Mouse (Mus musculus): Measurements from ENCODE around the gene Rufy3.

The Rufy3 gene

GRCm38 (mm10) chr5:88684226-88684625, 119.4 kb downstream of the Rufy3 start:
- no peak for DNase-seq (ENCODE audit: low spot score in 2 of 2)

DNA sequence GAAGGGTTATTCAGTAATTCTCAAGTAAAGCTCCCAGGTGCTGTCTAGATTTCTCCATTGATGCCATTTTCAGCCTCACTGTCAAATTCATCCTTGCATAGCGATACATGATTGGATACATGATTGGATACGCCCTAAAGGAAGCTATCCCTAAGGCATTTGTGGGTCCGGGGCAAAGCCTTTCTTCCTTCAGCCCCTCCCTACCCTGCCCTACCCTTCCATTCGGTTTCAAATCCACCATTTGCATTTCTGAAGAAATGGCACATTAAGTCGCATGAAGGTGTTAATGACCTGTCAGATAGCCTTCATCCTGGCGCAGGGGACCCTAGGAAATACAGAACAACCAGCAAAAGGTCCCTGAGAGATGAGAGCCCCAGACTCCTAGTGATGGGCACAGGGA, 120.5 kb downstream of the Rufy3 start:
- no peak for DNase-seq (ENCODE audit: low spot score in 2 of 2)

GRCm38 (mm10) chr5:88685745-88686299, 121.0 kb downstream of the Rufy3 start:
- DNase-seq (ENCODE audit: low spot score in 2 of 2): no peak

DNA sequence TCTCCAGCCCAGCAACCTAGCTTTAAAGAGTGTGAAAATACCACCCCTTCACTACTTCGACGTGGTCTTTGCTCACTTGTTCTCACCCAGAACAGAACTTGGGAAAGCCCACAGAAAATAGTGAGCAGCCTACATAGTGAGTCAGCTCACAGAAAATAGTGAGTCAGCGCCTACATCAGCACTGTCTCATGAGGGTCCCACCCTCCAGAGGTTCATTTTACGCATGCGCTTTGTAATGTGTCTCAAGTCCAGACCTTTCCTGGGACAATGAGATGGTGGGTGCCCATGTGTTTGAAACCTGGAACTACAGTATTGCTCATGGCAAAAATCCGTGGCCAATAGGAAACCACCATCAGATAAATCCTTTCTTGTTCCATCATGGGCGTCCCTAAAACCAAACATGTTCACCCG, 123.2 kb downstream of the Rufy3 start:
- DNase-seq (ENCODE audit: low spot score in 2 of 2): no peak

DNA sequence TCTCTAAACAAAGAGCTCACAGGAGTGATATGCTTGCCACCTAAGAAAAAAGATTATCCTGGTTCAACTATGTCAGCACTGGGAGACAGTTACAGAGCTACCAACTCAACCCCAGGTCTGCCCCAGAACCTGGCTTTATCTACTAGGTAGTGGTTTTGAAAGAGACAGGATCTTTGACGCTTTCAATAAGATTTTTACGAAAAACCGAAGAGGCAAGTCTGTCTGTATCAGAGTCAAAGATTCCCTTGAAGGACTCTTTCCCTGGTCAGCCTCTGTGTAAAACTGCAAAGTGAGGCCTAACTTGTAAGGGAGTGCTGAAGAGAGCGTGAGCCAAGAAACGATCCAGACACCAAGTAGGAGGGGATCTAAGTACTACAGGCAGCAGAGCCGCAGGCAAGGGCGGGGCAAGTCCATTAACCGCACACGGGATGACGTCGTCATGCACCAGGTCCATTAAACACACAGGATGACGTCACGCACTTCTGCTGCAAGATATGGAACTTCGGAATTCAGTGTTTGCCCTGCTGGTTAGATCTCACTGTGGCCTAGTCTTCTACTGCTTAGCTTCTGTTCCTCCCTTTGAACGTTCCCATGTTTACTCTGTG, 123.8 kb downstream of the Rufy3 start:
- DNase-seq (ENCODE audit: low spot score in 2 of 2): no peak

- no peak for DNase-seq (ENCODE audit: low spot score in 2 of 2)
Observed at GRCm38 (mm10) chr5:88689279-88689938, 124.6 kb downstream of the Rufy3 start.

GRCm38 (mm10) chr5:88690681-88691505, 126.1 kb downstream of the Rufy3 start:
- no peak for DNase-seq (ENCODE audit: low spot score in 2 of 2)

DNA sequence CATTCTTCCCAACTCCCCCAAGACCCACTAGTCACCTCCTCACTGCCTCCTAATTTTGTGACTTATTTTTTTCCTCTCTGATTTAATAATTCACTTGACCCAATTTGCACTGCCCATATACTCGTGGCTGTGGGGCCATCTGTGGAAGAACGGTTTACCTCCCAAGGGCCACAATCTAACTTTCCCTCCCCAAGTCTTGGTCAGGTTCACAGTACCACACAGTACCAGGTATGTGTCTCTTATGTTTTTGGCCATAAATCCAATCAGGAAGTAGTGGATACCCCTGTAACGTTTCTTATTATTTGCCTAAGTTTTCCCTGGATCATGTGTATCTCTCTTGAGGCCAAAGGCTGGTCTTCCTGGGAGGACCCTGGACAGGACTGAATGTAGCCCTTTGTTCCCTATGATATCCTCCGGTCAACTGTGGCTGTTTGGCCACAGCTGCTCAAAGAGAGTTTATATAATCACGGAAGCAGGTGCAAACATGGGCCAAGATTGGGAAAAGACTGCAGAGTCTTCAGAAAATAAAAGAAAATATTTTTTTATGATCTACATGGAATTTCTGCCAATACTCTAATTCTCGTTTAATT, 126.8 kb downstream of the Rufy3 start:
- no peak for DNase-seq (ENCODE audit: low spot score in 2 of 2)

DNA sequence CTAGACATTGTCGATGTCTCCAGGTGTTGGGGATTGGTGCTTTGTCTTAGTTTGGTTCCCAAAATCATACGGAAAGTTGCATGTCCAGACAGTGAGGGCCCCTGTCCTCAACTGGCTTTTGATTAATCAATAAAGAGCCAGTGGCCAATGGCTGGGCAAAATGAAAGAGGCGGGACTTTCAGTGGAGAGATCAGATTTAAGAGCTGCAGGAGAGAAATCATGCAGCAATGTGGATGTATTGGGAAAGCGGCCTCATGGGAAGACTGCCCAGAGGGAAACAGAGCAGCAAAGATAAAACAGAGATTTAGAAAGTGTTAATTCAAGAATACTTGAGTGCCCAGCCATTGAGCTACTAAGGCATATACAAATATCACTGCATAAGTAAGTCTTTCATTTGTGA, 127.7 kb downstream of the Rufy3 start:
- no peak for DNase-seq (ENCODE audit: low spot score in 2 of 2)

- DNase-seq (ENCODE audit: low spot score in 2 of 2): no peak
Observed at GRCm38 (mm10) chr5:88693057-88693456, 128.2 kb downstream of the Rufy3 start.

GRCm38 (mm10) chr5:88697291-88697690, 132.5 kb downstream of the Rufy3 start:
- DNase-seq (ENCODE audit: low spot score in 2 of 2): no peak

DNA sequence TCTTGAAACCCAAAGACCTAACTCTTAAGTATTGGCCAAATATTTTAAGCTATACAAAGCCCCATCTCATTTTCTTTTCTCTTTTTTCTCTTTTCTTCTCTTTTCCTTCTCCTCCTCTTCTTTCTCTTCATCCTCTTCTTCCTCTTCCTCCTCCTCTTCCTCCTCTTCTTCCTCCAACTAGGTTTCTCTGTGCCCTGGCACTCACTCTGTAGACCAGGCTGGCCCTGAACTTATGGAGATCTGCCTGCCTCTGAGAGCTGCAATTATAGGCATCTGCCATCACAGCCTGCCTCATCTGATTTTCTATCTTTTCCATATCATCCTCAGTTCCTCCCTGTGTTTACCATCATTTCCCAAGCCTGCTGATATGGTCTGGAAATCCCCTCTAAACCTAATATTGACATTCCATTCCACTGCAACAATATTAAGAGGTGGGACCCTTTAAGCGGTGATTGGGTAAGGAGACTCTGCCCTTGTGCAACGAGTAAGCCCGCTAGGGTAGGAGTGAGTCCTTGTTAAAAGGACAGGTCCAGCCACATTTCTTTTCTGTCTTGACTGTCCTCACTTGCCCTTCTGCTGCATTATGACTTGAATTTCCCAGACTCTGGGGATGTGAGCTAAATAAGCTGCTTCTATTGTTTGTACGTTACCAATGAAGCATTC, 134.5 kb downstream of the Rufy3 start:
- DNase-seq (ENCODE audit: low spot score in 2 of 2): no peak

Measured in right cerebral cortex, postnatal 10 days (tissue).